Mouse (Mus musculus) embryonic facial prominence, embryonic 14.5 days (tissue): Measurements from ENCODE around the gene Olfr1371. TPM values are rescaled to one million over a fixed set of nuclear protein-coding genes. Genes with fewer than 3 reads are reported as not detected.
"Not testable (repeated sequence)": the region's sequence is repeated elsewhere in the genome, so short reads cannot be mapped to it uniquely, and the experiment has no call there.

Source experiments
- ATAC-seq: fragments of 200-750 bp; cut with Nextera tagmentation; 2 replicates; pipeline ENCODE4 v1.8.0; 2017; ENCODE audit warnings: low read depth, moderate number of reproducible peaks, moderate TSS enrichment
- DNase-seq: peaks from one replicate; pipeline ENCODE4 v3.0.0-alpha.2; 2015; ENCODE audit warnings: low spot score
- H3K27ac ChIP-seq: fragments of 300-500 bp; sonication (generic); replicated peaks from 2 replicates; pipeline ENCODE4 v1.5.1; 2014; ENCODE audit warnings: low read depth, mild to moderate bottlenecking, low read length, moderate library complexity
- H3K27me3 ChIP-seq: fragments of 300-500 bp; sonication (generic); replicated peaks from 2 replicates; pipeline ENCODE4 v1.6.1; 2014; ENCODE audit warnings: low read length; ENCODE audit not compliant: control insufficient read depth, insufficient read depth
- H3K36me3 ChIP-seq: fragments of 300-500 bp; sonication (generic); 2 replicates; pipeline ENCODE4 v1.6.1; 2014; ENCODE audit warnings: low read length, mixed read lengths; ENCODE audit not compliant: control insufficient read depth, insufficient read depth
- H3K4me1 ChIP-seq: fragments of 300-500 bp; sonication (generic); 2 replicates; pipeline ENCODE4 v1.6.1; 2014; ENCODE audit warnings: antibody characterized with exemption, low read length; ENCODE audit not compliant: control insufficient read depth, insufficient read depth
- H3K4me2 ChIP-seq: fragments of 300-500 bp; sonication (generic); 2 replicates; pipeline ENCODE4 v1.6.1; 2014; ENCODE audit warnings: low read depth, mild to moderate bottlenecking, low read length, moderate library complexity, mixed read lengths
- H3K4me3 ChIP-seq: fragments of 300-500 bp; sonication (generic); 2 replicates; pipeline ENCODE4 v1.5.1; 2014; ENCODE audit warnings: low read depth, mild to moderate bottlenecking, low read length
- H3K9ac ChIP-seq: fragments of 300-500 bp; sonication (generic); 2 replicates; pipeline ENCODE4 v1.6.1; 2014; ENCODE audit warnings: low read depth, mild to moderate bottlenecking, low read length, moderate library complexity, mixed read lengths
- H3K9me3 ChIP-seq: fragments of 300-500 bp; sonication (generic); 2 replicates; pipeline ENCODE4 v1.6.1; 2016; ENCODE audit warnings: low read length; ENCODE audit not compliant: control insufficient read depth
- WGBS: fragments of 180-500 bp; shearing (Covaris S2); extraction: QIAGEN DNeasy Blood & Tissue Kit; methylation state at CpG from one replicate; pipeline ENCODE4 v1.1.7; 2014; 5-methylcytosine and 5-hydroxymethylcytosine counted together
- polyA plus RNA-seq: library from polyadenylated mRNA; unstranded; fragments of >200 nt; fragmentation: Nextera tagmentation; extraction: Ambion mirVana; gene quantifications from 2 replicates; pipeline ENCODE4 v1.2.1, GENCODE M21; 2014

Gene Olfr1371
- polyA plus RNA-seq, 1 experiment from 2014 or later, result not detected

DNA sequence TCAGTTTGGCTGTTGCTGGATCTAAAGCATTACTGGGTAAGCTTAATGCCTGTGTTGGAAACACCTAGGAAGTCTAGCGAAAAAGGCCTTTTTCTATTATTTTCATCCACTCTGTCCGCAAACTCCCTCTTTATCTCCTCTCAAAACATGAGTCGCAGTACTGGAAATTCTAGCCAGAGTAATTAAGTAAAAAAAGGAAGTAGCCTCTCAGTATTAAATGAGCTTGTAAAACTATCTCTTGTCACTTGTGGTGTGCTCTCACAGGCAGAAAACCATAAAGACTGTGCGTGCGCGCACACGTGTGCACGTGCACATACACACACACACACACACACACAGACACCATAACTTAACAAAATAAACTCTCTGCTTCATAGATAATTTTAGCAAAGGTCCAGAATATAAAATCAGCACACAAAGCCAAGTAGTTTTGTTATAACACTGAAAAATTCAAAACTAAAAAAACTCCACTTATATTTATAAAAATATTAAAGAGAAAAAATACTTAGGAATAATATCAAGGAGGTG is 17.2 kb downstream of the Olfr1371 start:
- not testable (repeated sequence) for H3K4me2 ChIP-seq, DNase-seq, H3K9ac ChIP-seq, H3K36me3 ChIP-seq, H3K27me3 ChIP-seq, H3K9me3 ChIP-seq, H3K4me1 ChIP-seq, H3K4me3 ChIP-seq, ATAC-seq, H3K27ac ChIP-seq
- 85% methylated on average over 8 of the region's 8 CpGs for WGBS

DNA sequence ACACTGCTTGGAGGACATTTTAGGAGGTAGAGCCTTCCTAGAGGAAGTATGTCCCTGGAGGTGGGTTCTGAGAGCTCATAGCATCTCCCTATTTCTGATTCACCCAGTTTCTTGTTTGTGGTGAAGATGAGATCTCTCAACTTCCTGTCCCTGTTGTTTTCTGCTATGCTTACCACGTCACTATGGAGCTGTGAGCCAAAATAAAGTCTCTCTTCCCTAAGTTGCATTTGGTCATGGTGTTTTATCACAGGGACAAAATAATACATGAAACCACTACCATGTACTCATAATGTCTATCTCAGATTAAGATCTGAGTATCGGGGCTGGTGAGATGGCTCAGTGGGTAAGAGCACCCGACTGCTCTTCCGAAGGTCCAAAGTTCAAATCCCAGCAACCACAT is 33.1 kb downstream of the Olfr1371 start:
- not testable (repeated sequence) for H3K9ac ChIP-seq, H3K9me3 ChIP-seq, H3K27ac ChIP-seq, H3K36me3 ChIP-seq, H3K4me2 ChIP-seq, H3K4me3 ChIP-seq, H3K27me3 ChIP-seq, DNase-seq, H3K4me1 ChIP-seq, ATAC-seq
- 87% methylated on average over 4 of the region's 4 CpGs for WGBS

- not testable (repeated sequence) for H3K4me1 ChIP-seq, H3K36me3 ChIP-seq, H3K4me2 ChIP-seq, DNase-seq, H3K9ac ChIP-seq, H3K27ac ChIP-seq, H3K4me3 ChIP-seq, H3K27me3 ChIP-seq, ATAC-seq, H3K9me3 ChIP-seq
- WGBS, result no CpG with 5 or more reads among the region's 3 CpGs
Observed at GRCm38 (mm10) chr11:52179897-52180296, 33.9 kb downstream of the Olfr1371 start.

DNA sequence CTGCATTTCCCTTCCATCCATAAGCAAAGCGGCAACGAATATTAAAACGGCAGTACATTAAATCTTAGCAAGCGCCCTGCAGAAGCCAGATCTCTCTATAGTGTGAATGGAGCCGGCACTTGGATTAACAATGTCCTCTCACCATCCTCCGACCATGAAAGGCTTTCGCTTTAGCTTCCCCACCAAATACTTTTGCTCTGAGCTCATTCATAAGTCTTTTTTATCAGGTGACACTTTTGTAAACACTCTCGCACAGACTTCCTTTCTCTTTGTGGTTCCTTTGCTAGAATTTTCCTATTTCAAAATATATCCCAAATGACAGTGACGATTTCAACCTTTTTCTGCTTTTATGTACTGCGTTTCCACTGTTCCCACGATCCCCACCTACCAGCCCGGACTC is 45.3 kb downstream of the Olfr1371 start:
- peak overlapping the region; percentile 40 for H3K4me3 ChIP-seq
- 21% methylated on average over 12 of the region's 12 CpGs for WGBS
- H3K9me3 ChIP-seq, result no peaks in the 10 kb centered on the region
- H3K27me3 ChIP-seq, result peaks cover 40% of the 10 kb centered on the region
- H3K4me1 ChIP-seq, result no peaks in the 10 kb centered on the region
- DNase-seq (no peak), ATAC-seq (0 out of 2 replicates have a peak, but pooled peaks have one; percentile 30)
- H3K27ac ChIP-seq, result no peak overlapping the region
- H3K4me2 ChIP-seq, result peak overlapping the region; percentile 59
- H3K9ac ChIP-seq, result no peak overlapping the region
- no peaks in the 10 kb centered on the region for H3K36me3 ChIP-seq

GRCm38 (mm10) chr11:52167901-52168302 is 45.9 kb downstream of the Olfr1371 start:
- Histone ChIP-seq H3K4me3 (peak overlapping the region; percentile 40), H3K27me3 (peaks cover 40% of the 10 kb centered on the region), H3K4me2 (peak overlapping the region; percentile 59)
- not testable (repeated sequence) for H3K27ac ChIP-seq, H3K4me1 ChIP-seq, H3K9me3 ChIP-seq, H3K36me3 ChIP-seq, H3K9ac ChIP-seq, DNase-seq
- peak; percentile 85 for ATAC-seq
- 0% methylated on average over 9 of the region's 42 CpGs for WGBS

GRCm38 (mm10) chr11:52167126-52167525 is 46.7 kb downstream of the Olfr1371 start:
- Histone ChIP-seq H3K9ac (no peak overlapping the region), H3K4me2 (0 out of 2 replicates have a peak overlapping the region, but pooled peaks have one; percentile 23), H3K4me1 (no peaks in the 10 kb centered on the region), H3K27me3 (peaks cover 40% of the 10 kb centered on the region), H3K27ac (no peak overlapping the region), H3K36me3 (no peaks in the 10 kb centered on the region), H3K4me3 (no peak overlapping the region; the same call in 1 of the 2 replicates), H3K9me3 (no peaks in the 10 kb centered on the region)
- no peak for ATAC-seq
- 2% methylated on average over 21 of the region's 21 CpGs for WGBS
- DNase-seq, result no peak

DNA sequence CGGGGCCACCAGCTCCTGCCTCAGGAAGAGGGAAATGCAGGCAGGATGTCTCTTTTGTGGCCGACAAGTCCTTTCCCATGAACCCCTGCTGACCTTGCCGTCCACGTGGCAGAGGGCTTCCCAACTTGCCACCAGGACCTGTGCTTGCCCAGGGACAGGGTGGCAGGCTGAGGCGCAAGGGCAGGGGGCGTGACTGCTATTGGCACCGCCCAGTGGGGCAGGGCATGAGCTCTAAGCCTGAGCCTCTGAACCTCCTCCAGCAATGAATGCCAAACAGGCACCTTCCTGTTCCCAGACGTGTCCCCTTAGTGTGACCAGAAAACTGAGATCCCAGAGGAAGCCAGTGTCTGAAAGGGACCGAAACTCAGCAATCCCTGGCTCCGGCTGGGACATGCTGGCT is 49.9 kb downstream of the Olfr1371 start:
- no peak for DNase-seq
- Histone ChIP-seq H3K4me1 (no peaks in the 10 kb centered on the region), H3K36me3 (no peaks in the 10 kb centered on the region), H3K27ac (no peak overlapping the region), H3K4me3 (no peak overlapping the region), H3K27me3 (peaks cover 29% of the 10 kb centered on the region), H3K9me3 (no peaks in the 10 kb centered on the region), H3K9ac (no peak overlapping the region), H3K4me2 (no peak overlapping the region)
- 36% methylated on average over 10 of the region's 10 CpGs for WGBS
- no peak for ATAC-seq

Other genes starting within 250 kb of the Olfr1371 start
- 80.1 and 90.8 TPM in 2 replicates for gene Cdkn2aipnl, start 246.3 kb downstream of the Olfr1371 start, polyA plus RNA-seq
- gene Ube2b, start 213.2 kb downstream of the Olfr1371 start, polyA plus RNA-seq, result 160 and 165 TPM in 2 replicates
- 10.0 and 10.2 TPM in 2 replicates for gene Cdkl3, start 209.8 kb downstream of the Olfr1371 start, polyA plus RNA-seq
- 91.2 and 95.4 TPM in 2 replicates for gene Ppp2ca, start 115.3 kb downstream of the Olfr1371 start, polyA plus RNA-seq
- gene Olfr1373, start 68.5 kb downstream of the Olfr1371 start, polyA plus RNA-seq, result not detected in 2 replicates
- gene Skp1a, start 18.0 kb upstream of the Olfr1371 start, polyA plus RNA-seq, result 737 and 739 TPM in 2 replicates
- 17.8 and 27.7 TPM in 2 replicates for gene Tcf7, start 69.0 kb upstream of the Olfr1371 start, polyA plus RNA-seq
- 239 and 240 TPM in 2 replicates for gene Vdac1, start 146.9 kb upstream of the Olfr1371 start, polyA plus RNA-seq
- 199 and 218 TPM in 2 replicates for gene 9530068E07Rik, start 182.4 kb upstream of the Olfr1371 start, polyA plus RNA-seq